9 mouse cellular contexts compared by ENCODE assay signal in genomic region chr5:74265601-74266475, GRCm38 (mm10).
A peak's percentile ranks its signal among the peaks of the same experiment; 100 is the strongest.
DNase-seq lines count a peak whose midpoint lies in the region; TF ChIP-seq lines count a peak whose summit lies in the region.
"Had no signal": no experiment of that assay in that cellular context is flagged by ENCODE, and none has a peak within 500 bp of the region (broad histone marks: within the 10 kb centered on the region; RNA-seq: fewer than 3 reads in every experiment).

No protein-coding gene starts in this region.

- no peak overlapping the region for H3K4me3 ChIP-seq in limb, embryonic 10.5 days
- H3K4me3 ChIP-seq: liver, embryonic 13.5 days had no signal

- no peaks in the 10 kb centered on the region for H3K27me3 ChIP-seq in limb, embryonic 10.5 days (ENCODE audit: low read depth, poor library complexity, severe bottlenecking)
- H3K27me3 ChIP-seq: liver, embryonic 13.5 days had no signal

- peak overlapping the region; percentile 93 for H3K27ac ChIP-seq in limb, embryonic 10.5 days
- H3K27ac ChIP-seq: liver, embryonic 13.5 days had no signal

- H3K4me1 ChIP-seq in limb, embryonic 10.5 days: peaks cover 76% of the 10 kb centered on the region

- TF ChIP-seq POLR2A in brain, embryonic 14.5 days (IDR thresholded peaks at IDR 0.05; ENCODE audit: borderline replicate concordance, extremely low read depth, insufficient read depth, insufficient read length, poor library complexity, severe bottlenecking): no peak

- WGBS in limb, embryonic 10.5 days: 44% methylated on average over 13 of the region's 13 CpGs

- DNase-seq in kidney, adult 11 months: peak; percentile 20
- DNase-seq in kidney, adult 18-20 months: no peak
- DNase-seq in ES-CJ7 (ENCODE audit: low read depth, low spot score): peak; percentile 45
- DNase-seq in brain, embryonic 14.5 days (ENCODE audit: low read depth): peak; percentile 21
- peak; percentile 63 for DNase-seq in limb, embryonic 10.5 days (ENCODE audit: low spot score)
- no peak for DNase-seq in embryo, embryonic 11 days
- DNase-seq in yolk sac, embryonic 10.5 days (ENCODE audit: low spot score): no peak
- DNase-seq: liver, embryonic 13.5 days; thymus, postnatal 4 days had no signal

- no peaks in the 10 kb centered on the region for H3K36me3 ChIP-seq in limb, embryonic 10.5 days
- H3K36me3 ChIP-seq: liver, embryonic 13.5 days had no signal

- no peak for TF ChIP-seq CTCF in brain, embryonic 14.5 days (IDR thresholded peaks at IDR 0.05; ENCODE audit: borderline replicate concordance, extremely low read depth, insufficient read depth, insufficient read length)

- H3K9me3 ChIP-seq in limb, embryonic 10.5 days (replicated peaks): no peaks in the 10 kb centered on the region
- H3K9me3 ChIP-seq: liver, embryonic 13.5 days had no signal

Comparison
In these comparisons a context has a peak if more than half of its experiments do, and no peak if none do; other contexts are left out.
1. DNase-seq: peak in kidney, adult 11 months (single experiment), ES-CJ7 (single experiment), brain, embryonic 14.5 days (single experiment) and limb, embryonic 10.5 days (single experiment); none in kidney, adult 18-20 months (single experiment), embryo, embryonic 11 days (single experiment) and yolk sac, embryonic 10.5 days (single experiment).